Mouse (Mus musculus): Measurements from ENCODE around the gene Wfdc18. TPM values are rescaled to one million over a fixed set of nuclear protein-coding genes. Genes with fewer than 3 reads are reported as not detected.
A peak's percentile ranks its signal among the peaks of the same experiment; 100 is the strongest.

Wfdc18 gene
- polyA plus RNA-seq, 1 experiment from 2014 or later = 0.76 TPM

GRCm38 (mm10) chr11:83739241-83739640 lies 30.4 kb downstream of the Wfdc18 start:
- Histone ChIP-seq H3K9me3 (ENCODE audit: low read length) (no peaks in the 10 kb centered on the region), H3K27ac (ENCODE audit: low read depth) (no peak overlapping the region), H3K27me3 (ENCODE audit: insufficient read depth, low read length) (no peaks in the 10 kb centered on the region), H3K4me1 (ENCODE audit: insufficient read depth) (peaks cover 27% of the 10 kb centered on the region), H3K4me3 (ENCODE audit: low read depth, low read length) (no peak overlapping the region), H3K4me2 (ENCODE audit: low read depth, low read length) (no peak overlapping the region), H3K36me3 (replicated peaks; ENCODE audit: insufficient read depth, low read length) (no peaks in the 10 kb centered on the region), H3K9ac (replicated peaks) (no peak overlapping the region)
- TF ChIP-seq CTCF (IDR thresholded peaks at IDR 0.05; ENCODE audit: low read depth) (peak; percentile 90), EP300 (IDR thresholded peaks at IDR 0.05; ENCODE audit: low read depth) (no peak)
- peak; percentile 74 for DNase-seq
- 22% methylated on average over 5 of the region's 5 CpGs for WGBS (ENCODE audit: insufficient replicate concordance)
- no peak for ATAC-seq

- no peaks in the 10 kb centered on the region for H3K9me3 ChIP-seq (ENCODE audit: low read length)
- H3K4me1 ChIP-seq (ENCODE audit: insufficient read depth) = peaks cover 30% of the 10 kb centered on the region
- no peak for DNase-seq
- no peak overlapping the region for H3K9ac ChIP-seq (replicated peaks)
- no peak overlapping the region for H3K4me2 ChIP-seq (ENCODE audit: low read depth, low read length)
- no peaks in the 10 kb centered on the region for H3K27me3 ChIP-seq (ENCODE audit: insufficient read depth, low read length)
- no peak overlapping the region for H3K4me3 ChIP-seq (ENCODE audit: low read depth, low read length)
- H3K27ac ChIP-seq (ENCODE audit: low read depth) = 0 out of 2 replicates have a peak overlapping the region, but pooled peaks have one; percentile 22
- no peaks in the 10 kb centered on the region for H3K36me3 ChIP-seq (replicated peaks; ENCODE audit: insufficient read depth, low read length)
- TF ChIP-seq EP300 (IDR thresholded peaks at IDR 0.05; ENCODE audit: low read depth) (no peak), CTCF (IDR thresholded peaks at IDR 0.05; ENCODE audit: low read depth) (no peak)
- WGBS (ENCODE audit: insufficient replicate concordance) = 69% methylated on average over 4 of the region's 4 CpGs
- no peak for ATAC-seq
Observed at GRCm38 (mm10) chr11:83740443-83740991, 31.7 kb downstream of the Wfdc18 start.

DNA sequence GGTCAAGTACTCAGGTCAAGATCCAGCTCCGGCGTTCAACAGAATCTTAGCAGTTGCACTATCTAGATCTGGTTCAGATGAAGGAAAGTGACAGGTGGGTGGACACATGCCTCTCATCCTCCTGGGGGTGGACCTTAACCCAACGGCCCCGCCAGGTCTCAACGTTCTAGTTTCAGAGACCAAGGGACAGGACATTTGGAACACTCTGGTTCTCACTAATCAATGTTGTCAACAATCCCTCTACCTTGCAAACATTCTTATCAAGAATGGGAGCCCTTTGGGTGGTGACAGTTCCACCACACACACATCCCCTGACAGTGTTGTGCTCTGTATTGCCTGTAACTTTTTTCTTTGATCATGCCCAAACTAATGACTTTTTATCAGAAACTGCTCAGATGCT lies 33.0 kb downstream of the Wfdc18 start:
- 51% methylated on average over 5 of the region's 5 CpGs for WGBS (ENCODE audit: insufficient replicate concordance)
- peak; percentile 36 for DNase-seq
- TF ChIP-seq EP300 (IDR thresholded peaks at IDR 0.05; ENCODE audit: low read depth) = no peak
- peak; percentile 71 for ATAC-seq
- Histone ChIP-seq H3K27me3 (ENCODE audit: insufficient read depth, low read length) (no peaks in the 10 kb centered on the region), H3K27ac (ENCODE audit: low read depth) (peak overlapping the region; percentile 81; the same call in 1 of the 2 replicates), H3K36me3 (replicated peaks; ENCODE audit: insufficient read depth, low read length) (no peaks in the 10 kb centered on the region), H3K4me1 (ENCODE audit: insufficient read depth) (peaks cover 30% of the 10 kb centered on the region), H3K9me3 (ENCODE audit: low read length) (no peaks in the 10 kb centered on the region), H3K4me3 (ENCODE audit: low read depth, low read length) (no peak overlapping the region), H3K9ac (replicated peaks) (0 out of 2 replicates have a peak overlapping the region, but pooled peaks have one; percentile 9), H3K4me2 (ENCODE audit: low read depth, low read length) (peak overlapping the region; percentile 51)

GRCm38 (mm10) chr11:83742731-83743355 lies 34.0 kb downstream of the Wfdc18 start:
- WGBS (ENCODE audit: insufficient replicate concordance) = 57% methylated on average over 9 of the region's 9 CpGs
- peak overlapping the region; percentile 59 for H3K27ac ChIP-seq (ENCODE audit: low read depth)
- no peak overlapping the region for H3K9ac ChIP-seq (replicated peaks)
- TF ChIP-seq CTCF (IDR thresholded peaks at IDR 0.05; ENCODE audit: low read depth) (no peak), EP300 (IDR thresholded peaks at IDR 0.05; ENCODE audit: low read depth) (no peak)
- no peaks in the 10 kb centered on the region for H3K9me3 ChIP-seq (ENCODE audit: low read length)
- ATAC-seq (no peak), DNase-seq (no peak)
- no peaks in the 10 kb centered on the region for H3K36me3 ChIP-seq (replicated peaks; ENCODE audit: insufficient read depth, low read length)
- H3K27me3 ChIP-seq (ENCODE audit: insufficient read depth, low read length) = no peaks in the 10 kb centered on the region
- H3K4me3 ChIP-seq (ENCODE audit: low read depth, low read length) = no peak overlapping the region
- H3K4me1 ChIP-seq (ENCODE audit: insufficient read depth) = peaks cover 33% of the 10 kb centered on the region
- peak overlapping the region; percentile 28; the same call in 1 of the 2 replicates for H3K4me2 ChIP-seq (ENCODE audit: low read depth, low read length)

GRCm38 (mm10) chr11:83743525-83743924 lies 34.7 kb downstream of the Wfdc18 start:
- 53% methylated on average over 3 of the region's 3 CpGs for WGBS (ENCODE audit: insufficient replicate concordance)
- no peak for TF ChIP-seq CTCF (IDR thresholded peaks at IDR 0.05; ENCODE audit: low read depth)
- TF ChIP-seq EP300 (IDR thresholded peaks at IDR 0.05; ENCODE audit: low read depth) = no peak
- no peak for DNase-seq
- Histone ChIP-seq H3K36me3 (replicated peaks; ENCODE audit: insufficient read depth, low read length) (no peaks in the 10 kb centered on the region), H3K9me3 (ENCODE audit: low read length) (no peaks in the 10 kb centered on the region), H3K4me1 (ENCODE audit: insufficient read depth) (peaks cover 33% of the 10 kb centered on the region), H3K27me3 (ENCODE audit: insufficient read depth, low read length) (no peaks in the 10 kb centered on the region), H3K4me3 (ENCODE audit: low read depth, low read length) (no peak overlapping the region), H3K9ac (replicated peaks) (no peak overlapping the region), H3K4me2 (ENCODE audit: low read depth, low read length) (peak overlapping the region; percentile 38; the same call in 1 of the 2 replicates), H3K27ac (ENCODE audit: low read depth) (peak overlapping the region; percentile 59)
- no peak for ATAC-seq

- ATAC-seq = peak; percentile 13; the same call in 1 of the 2 replicates
- peak; percentile 33 for DNase-seq
- no peaks in the 10 kb centered on the region for H3K27me3 ChIP-seq (ENCODE audit: insufficient read depth, low read length)
- H3K4me2 ChIP-seq (ENCODE audit: low read depth, low read length) = peak overlapping the region; percentile 47; the same call in 1 of the 2 replicates
- no peak overlapping the region for H3K9ac ChIP-seq (replicated peaks)
- H3K27ac ChIP-seq (ENCODE audit: low read depth) = peak overlapping the region; percentile 85; the same call in 1 of the 2 replicates
- TF ChIP-seq CTCF (IDR thresholded peaks at IDR 0.05; ENCODE audit: low read depth) = no peak
- TF ChIP-seq EP300 (IDR thresholded peaks at IDR 0.05; ENCODE audit: low read depth) = no peak
- H3K4me1 ChIP-seq (ENCODE audit: insufficient read depth) = peaks cover 30% of the 10 kb centered on the region
- no peaks in the 10 kb centered on the region for H3K9me3 ChIP-seq (ENCODE audit: low read length)
- no peak overlapping the region for H3K4me3 ChIP-seq (ENCODE audit: low read depth, low read length)
- no peaks in the 10 kb centered on the region for H3K36me3 ChIP-seq (replicated peaks; ENCODE audit: insufficient read depth, low read length)
- 44% methylated on average over 4 of the region's 4 CpGs for WGBS (ENCODE audit: insufficient replicate concordance)
Observed at GRCm38 (mm10) chr11:83746152-83746551, 37.3 kb downstream of the Wfdc18 start.

All from liver, postnatal 0 days (tissue).